Mouse (Mus musculus) stomach, embryonic 14.5 days (tissue): ENCODE measurements around the gene Cd81. TPM values are rescaled to one million over a fixed set of nuclear protein-coding genes. Genes with fewer than 3 reads are reported as not detected.

Source experiments
- ATAC-seq: fragments of 200-750 bp; cut with Nextera tagmentation; 2 replicates; pipeline ENCODE4 v1.8.0; 2017; ENCODE audit warnings: low read depth, moderate TSS enrichment; ENCODE audit not compliant: insufficient number of reproducible peaks, insufficient read depth, low FRiP score
- H3K27ac ChIP-seq: fragments of 300-500 bp; sonication (generic); 2 replicates; pipeline ENCODE4 v1.5.1; 2014; ENCODE audit warnings: mild to moderate bottlenecking, low read length, moderate library complexity, mixed read lengths
- H3K27me3 ChIP-seq: fragments of 300-500 bp; sonication (generic); 2 replicates; pipeline ENCODE4 v1.6.1; 2014; ENCODE audit warnings: low read length, control low read depth, mixed read lengths; ENCODE audit not compliant: control insufficient read depth, insufficient read depth
- H3K36me3 ChIP-seq: fragments of 300-500 bp; sonication (generic); 2 replicates; pipeline ENCODE4 v1.6.1; 2014; ENCODE audit warnings: mild to moderate bottlenecking, control low read depth, low read length, moderate library complexity, mixed read lengths; ENCODE audit not compliant: control insufficient read depth, insufficient read depth
- H3K4me1 ChIP-seq: fragments of 300-500 bp; sonication (generic); 2 replicates; pipeline ENCODE4 v1.6.1; 2014; ENCODE audit warnings: low read length, control low read depth, mixed read lengths; ENCODE audit not compliant: control insufficient read depth, insufficient read depth
- H3K4me2 ChIP-seq: fragments of 300-500 bp; sonication (generic); replicated peaks from 2 replicates; pipeline ENCODE4 v1.6.1; 2014; ENCODE audit warnings: low read depth, low read length, control low read depth
- H3K4me3 ChIP-seq: fragments of 300-500 bp; sonication (generic); 2 replicates; pipeline ENCODE4 v1.5.1; 2014; ENCODE audit warnings: low read depth, low read length, control low read depth
- H3K9ac ChIP-seq: fragments of 300-500 bp; sonication (generic); replicated peaks from 2 replicates; pipeline ENCODE4 v1.6.1; 2014; ENCODE audit warnings: low read depth, mild to moderate bottlenecking, control low read depth, low read length, moderate library complexity, mixed read lengths
- H3K9me3 ChIP-seq: fragments of 300-500 bp; sonication (generic); 2 replicates; pipeline ENCODE4 v1.6.1; 2016; ENCODE audit warnings: low read depth, low read length, control low read depth; ENCODE audit not compliant: control insufficient read depth
- WGBS: fragments of 180-500 bp; shearing (Covaris S2); extraction: QIAGEN DNeasy Blood & Tissue Kit; methylation state at CpG from one replicate; pipeline ENCODE4 v1.1.7; 2014; 5-methylcytosine and 5-hydroxymethylcytosine counted together
- polyA plus RNA-seq: library from polyadenylated mRNA; unstranded; fragments of >200 nt; fragmentation: Nextera tagmentation; extraction: Ambion mirVana; gene quantifications from 2 replicates; pipeline ENCODE4 v1.2.1, GENCODE M21; 2014

The Cd81 gene
- polyA plus RNA-seq, 1 experiment from 2014 or later = 725 TPM

DNA sequence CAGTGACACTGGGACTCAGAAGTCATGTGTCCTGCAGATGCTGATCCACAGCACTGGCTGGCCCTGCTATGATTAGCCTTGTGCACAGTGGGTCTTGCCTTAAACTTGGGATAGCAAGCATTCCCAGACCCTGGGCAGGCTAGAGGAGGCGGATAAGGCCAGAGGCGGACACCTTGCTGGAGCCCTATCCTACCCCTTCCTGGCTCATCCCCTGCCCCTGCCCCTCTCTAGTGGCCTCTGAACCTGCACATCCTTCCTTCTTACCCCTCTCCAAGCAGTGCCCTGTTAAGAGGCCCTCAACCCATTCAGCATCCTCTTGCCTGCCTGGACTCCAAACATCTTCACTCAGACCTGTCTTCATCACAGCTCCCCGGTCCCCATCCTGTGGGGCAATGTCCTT lies 12.0 kb upstream of the Cd81 start:
- peaks cover 9% of the 10 kb centered on the region; the same call in 1 of the 2 replicates for H3K4me1 ChIP-seq
- no peak overlapping the region for H3K4me2 ChIP-seq
- WGBS = 98% methylated on average over 3 of the region's 3 CpGs
- ATAC-seq = no peak
- H3K9ac ChIP-seq = no peak overlapping the region
- H3K9me3 ChIP-seq = 0 out of 2 replicates have a peak, but pooled peaks cover 3% of the 10 kb centered on the region
- H3K36me3 ChIP-seq = no peaks in the 10 kb centered on the region
- H3K4me3 ChIP-seq = no peak overlapping the region
- H3K27ac ChIP-seq = no peak overlapping the region
- H3K27me3 ChIP-seq = no peaks in the 10 kb centered on the region

DNA sequence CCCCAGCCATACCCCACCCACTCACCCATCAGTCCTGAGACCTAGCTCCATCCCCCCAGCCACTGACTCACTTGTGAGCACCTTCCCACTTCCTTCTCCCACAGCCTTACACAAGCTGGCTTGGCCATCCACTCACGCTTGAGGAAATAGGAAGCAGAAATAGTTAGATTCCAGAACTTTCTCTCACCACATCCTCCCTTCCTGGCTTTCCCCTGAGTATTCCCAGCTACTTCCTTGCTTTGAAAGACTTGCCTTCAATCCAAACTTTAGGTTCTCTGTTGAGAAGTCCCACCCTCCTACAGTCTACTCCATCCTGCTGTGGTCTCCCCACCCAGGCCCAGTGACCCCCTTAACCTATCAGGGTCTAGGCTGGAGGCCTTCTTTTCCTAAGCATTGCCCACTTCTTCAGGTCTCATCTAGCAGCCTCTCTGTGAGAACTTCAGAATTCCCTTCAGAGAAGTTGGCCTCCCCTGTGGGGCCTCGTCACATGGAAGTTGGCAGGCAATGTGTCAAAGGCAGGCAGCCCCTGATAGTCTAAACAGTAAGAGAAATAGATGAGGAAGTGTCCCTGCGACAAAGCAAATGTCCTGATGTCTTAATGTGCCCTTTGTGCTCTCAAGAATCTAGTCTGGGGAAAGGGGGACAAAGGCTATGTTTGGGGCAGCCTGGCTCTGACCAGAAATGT lies 11.3 kb upstream of the Cd81 start:
- Histone ChIP-seq H3K4me1 (peaks cover 9% of the 10 kb centered on the region; the same call in 1 of the 2 replicates), H3K27ac (no peak overlapping the region), H3K27me3 (no peaks in the 10 kb centered on the region), H3K9me3 (0 out of 2 replicates have a peak, but pooled peaks cover 3% of the 10 kb centered on the region), H3K9ac (no peak overlapping the region), H3K4me2 (no peak overlapping the region), H3K36me3 (no peaks in the 10 kb centered on the region), H3K4me3 (no peak overlapping the region)
- ATAC-seq = no peak
- WGBS = 54% methylated on average over 3 of the region's 3 CpGs

DNA sequence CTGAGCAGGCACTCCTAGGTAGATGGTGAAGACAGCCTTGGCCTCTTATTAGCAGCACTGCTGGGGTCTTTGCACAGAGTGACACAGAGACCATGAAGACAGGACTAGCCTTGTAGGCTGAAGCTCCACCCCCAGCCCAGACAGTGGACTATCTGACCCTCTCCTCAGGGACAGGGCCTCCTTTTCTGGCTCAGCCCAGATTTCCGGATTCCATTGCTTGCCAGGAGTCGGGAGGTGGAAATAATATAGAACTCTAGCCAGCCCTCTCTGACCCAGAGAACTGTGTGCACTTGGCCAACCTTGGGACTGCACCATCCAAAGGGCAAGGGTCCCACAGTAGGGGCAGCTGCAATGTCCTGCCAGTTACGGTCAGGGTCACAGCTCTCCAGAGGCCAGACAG lies 10.4 kb upstream of the Cd81 start:
- H3K27ac ChIP-seq = peak overlapping the region; percentile 7; the same call in 1 of the 2 replicates
- H3K9me3 ChIP-seq = 0 out of 2 replicates have a peak, but pooled peaks cover 3% of the 10 kb centered on the region
- 68% methylated on average over 3 of the region's 3 CpGs for whole genome bisulfite sequencing
- H3K4me1 ChIP-seq = peaks cover 9% of the 10 kb centered on the region; the same call in 1 of the 2 replicates
- no peak overlapping the region for H3K4me3 ChIP-seq
- no peak overlapping the region for H3K4me2 ChIP-seq
- ATAC-seq = peak; percentile 76; the same call in 1 of the 2 replicates
- no peaks in the 10 kb centered on the region for H3K36me3 ChIP-seq
- H3K9ac ChIP-seq = no peak overlapping the region
- no peaks in the 10 kb centered on the region for H3K27me3 ChIP-seq

DNA sequence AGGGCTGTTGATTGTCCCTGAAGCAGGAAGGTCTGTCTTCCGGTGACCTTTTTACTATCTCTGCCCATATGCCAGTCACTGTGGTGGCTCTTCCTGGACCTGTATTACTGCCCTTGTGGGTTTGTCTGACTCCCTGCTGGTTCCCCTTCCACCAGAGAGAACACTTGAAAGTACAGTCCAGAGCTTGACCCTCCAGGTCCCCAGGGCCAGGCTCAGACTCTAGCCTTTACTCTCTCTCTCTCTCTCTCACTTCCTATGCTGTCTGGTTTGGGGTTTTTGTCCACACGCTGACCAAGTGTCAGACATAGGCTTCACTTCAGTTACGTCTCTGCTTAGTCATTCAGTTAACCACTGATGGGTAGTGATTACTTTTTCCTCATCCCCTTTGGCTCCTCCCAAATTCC lies 9.6 kb upstream of the Cd81 start:
- peaks cover 9% of the 10 kb centered on the region; the same call in 1 of the 2 replicates for H3K4me1 ChIP-seq
- H3K4me3 ChIP-seq = no peak overlapping the region
- 0 out of 2 replicates have a peak, but pooled peaks cover 3% of the 10 kb centered on the region for H3K9me3 ChIP-seq
- ATAC-seq = no peak
- no peak overlapping the region for H3K9ac ChIP-seq
- H3K27me3 ChIP-seq = no peaks in the 10 kb centered on the region
- H3K27ac ChIP-seq = no peak overlapping the region
- no peak overlapping the region for H3K4me2 ChIP-seq
- WGBS = 85% methylated on average over 3 of the region's 3 CpGs
- H3K36me3 ChIP-seq = no peaks in the 10 kb centered on the region

DNA sequence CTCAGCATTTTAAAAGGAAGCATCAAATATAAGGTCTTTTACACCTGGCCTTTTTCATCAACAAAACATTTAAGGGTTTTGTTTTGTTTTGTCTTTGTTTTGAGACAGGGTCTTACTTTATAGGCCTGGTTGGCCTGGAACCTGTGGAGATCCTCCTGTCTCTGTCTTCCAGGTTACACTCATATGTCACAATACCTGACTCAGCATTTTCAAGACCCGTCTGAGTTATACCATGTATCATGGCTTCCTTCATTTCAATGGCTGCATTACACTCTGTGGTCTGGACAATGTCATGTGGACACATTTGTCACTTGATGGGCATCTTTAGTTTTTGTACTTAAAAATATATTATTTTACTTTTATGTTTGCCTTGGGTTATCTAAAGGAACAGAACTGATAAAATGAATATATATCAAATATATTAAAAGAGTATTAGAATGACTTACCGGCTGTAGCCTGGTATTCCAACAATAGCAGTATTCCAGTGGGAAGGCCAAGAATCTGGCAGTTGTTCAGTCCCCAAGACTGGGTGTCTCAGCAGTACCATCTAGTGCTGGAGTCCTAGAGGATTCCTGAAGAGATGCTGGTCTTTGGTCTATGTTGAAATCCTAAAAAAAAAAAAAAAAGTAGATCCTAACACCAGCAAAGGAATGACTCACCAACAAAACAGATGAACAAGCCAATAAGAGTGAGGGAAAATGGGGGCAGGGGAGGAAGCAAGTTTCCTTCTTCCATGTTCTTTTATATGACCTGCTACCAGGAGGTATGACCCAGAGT lies 8.3 kb upstream of the Cd81 start:
- Histone ChIP-seq H3K4me1 (peaks cover 9% of the 10 kb centered on the region; the same call in 1 of the 2 replicates), H3K4me2 (no peak overlapping the region), H3K27me3 (no peaks in the 10 kb centered on the region), H3K9me3 (0 out of 2 replicates have a peak, but pooled peaks cover 3% of the 10 kb centered on the region), H3K9ac (no peak overlapping the region), H3K27ac (no peak overlapping the region), H3K36me3 (no peaks in the 10 kb centered on the region), H3K4me3 (no peak overlapping the region)
- no peak for ATAC-seq
- 89% methylated on average over 2 of the region's 2 CpGs for WGBS

DNA sequence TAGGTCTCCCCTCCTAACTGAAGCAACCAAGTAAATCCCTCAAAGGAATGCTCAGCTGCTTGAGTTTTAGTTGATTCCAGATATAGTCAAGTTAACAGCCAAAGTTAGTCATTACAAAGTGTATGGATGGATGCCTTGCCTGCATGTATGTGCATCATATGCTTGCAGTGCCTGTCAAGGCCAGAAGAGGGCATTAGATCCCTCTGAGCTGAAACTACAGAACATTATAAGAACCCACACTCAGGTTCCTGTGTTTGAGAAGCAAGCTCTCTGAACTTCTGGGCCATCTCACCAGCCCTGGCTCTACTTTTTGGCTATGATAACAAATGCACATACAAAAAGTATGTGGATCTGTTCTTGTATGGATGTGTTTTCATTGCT lies 7.7 kb upstream of the Cd81 start:
- ATAC-seq = no peak
- H3K4me3 ChIP-seq = no peak overlapping the region
- 0 out of 2 replicates have a peak, but pooled peaks cover 3% of the 10 kb centered on the region for H3K9me3 ChIP-seq
- no peak overlapping the region for H3K27ac ChIP-seq
- H3K27me3 ChIP-seq = no peaks in the 10 kb centered on the region
- H3K4me2 ChIP-seq = no peak overlapping the region
- H3K36me3 ChIP-seq = no peaks in the 10 kb centered on the region
- no peak overlapping the region for H3K9ac ChIP-seq
- H3K4me1 ChIP-seq = peaks cover 9% of the 10 kb centered on the region; the same call in 1 of the 2 replicates

DNA sequence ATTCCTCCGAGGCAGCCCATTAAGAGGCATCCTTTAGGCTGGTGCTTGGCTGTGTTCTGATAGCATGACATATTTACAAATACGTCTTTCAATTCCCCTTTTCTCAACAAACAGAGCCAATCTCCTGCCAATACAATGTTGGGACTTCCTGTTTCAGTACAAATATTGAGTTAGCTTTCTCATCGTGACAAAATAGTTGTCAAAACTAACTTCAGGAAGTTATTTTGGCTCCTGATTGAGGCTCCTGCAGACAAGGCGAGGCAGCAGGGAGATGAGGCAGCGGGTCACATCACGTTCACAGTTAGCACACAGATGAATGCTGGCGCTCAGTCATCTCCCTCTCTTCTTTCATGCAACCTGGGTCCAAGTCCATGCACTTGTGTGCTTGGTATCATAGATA lies 6.2 kb upstream of the Cd81 start:
- Histone ChIP-seq H3K9me3 (0 out of 2 replicates have a peak, but pooled peaks cover 3% of the 10 kb centered on the region), H3K4me1 (peaks cover 8% of the 10 kb centered on the region; the same call in 1 of the 2 replicates), H3K4me3 (no peak overlapping the region), H3K4me2 (no peak overlapping the region), H3K27me3 (no peaks in the 10 kb centered on the region), H3K36me3 (no peaks in the 10 kb centered on the region), H3K27ac (no peak overlapping the region), H3K9ac (no peak overlapping the region)
- 58% methylated on average over 7 of the region's 7 CpGs for WGBS
- ATAC-seq = no peak

DNA sequence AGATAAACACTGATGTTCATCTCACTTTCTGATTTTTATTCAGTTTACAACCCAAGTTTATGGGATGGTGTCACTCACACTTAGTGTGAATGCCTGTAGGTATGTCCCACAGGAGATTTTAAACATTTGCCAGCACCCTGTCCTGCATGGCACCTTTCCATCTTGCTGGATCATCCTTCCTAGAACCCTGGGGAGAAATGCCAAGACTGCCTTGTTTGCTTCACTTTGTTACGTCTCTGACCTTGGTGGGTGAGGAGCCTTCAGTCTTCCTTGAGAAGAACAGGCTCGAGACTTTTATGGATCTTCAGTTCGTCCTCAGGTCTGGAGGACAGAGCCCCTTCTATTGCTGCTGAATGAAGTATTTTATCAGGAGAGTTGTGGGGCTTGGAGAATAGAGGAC lies 3.2 kb upstream of the Cd81 start:
- H3K9me3 ChIP-seq = 0 out of 2 replicates have a peak, but pooled peaks cover 3% of the 10 kb centered on the region
- H3K4me2 ChIP-seq = no peak overlapping the region
- WGBS = 82% methylated on average over 3 of the region's 3 CpGs
- ATAC-seq = no peak
- H3K36me3 ChIP-seq = no peaks in the 10 kb centered on the region
- H3K9ac ChIP-seq = no peak overlapping the region
- no peaks in the 10 kb centered on the region for H3K27me3 ChIP-seq
- H3K4me1 ChIP-seq = peaks cover 7% of the 10 kb centered on the region
- H3K27ac ChIP-seq = no peak overlapping the region
- no peak overlapping the region for H3K4me3 ChIP-seq
